Mouse (Mus musculus): ENCODE results near the gene Tmem248. TPM values are rescaled to one million over a fixed set of nuclear protein-coding genes. Genes with fewer than 3 reads are reported as not detected.

Gene Tmem248
- total RNA-seq, 2 experiments from 2014 or later: 42.3 to 43.3 TPM

Other genes starting within 250 kb of the Tmem248 start
- 10 to 100 TPM in 1 of 2 experiments, 1 to 10 TPM in 1; 9.6 to 13.0 TPM for gene Gusb, start 214.0 kb upstream of the Tmem248 start, total RNA-seq (2021)
- gene Asl, start 187.8 kb upstream of the Tmem248 start, total RNA-seq (2021): 10 to 100 TPM; 22.6 to 25.4 TPM
- gene Crcp, start 187.8 kb upstream of the Tmem248 start, total RNA-seq (2021): 10 to 100 TPM; 37.0 to 39.3 TPM
- 10 to 100 TPM; 47.8 to 48.9 TPM for gene Tpst1, start 143.8 kb upstream of the Tmem248 start, total RNA-seq (2021)
- gene Kctd7, start 72.2 kb upstream of the Tmem248 start, total RNA-seq (2021): 10 to 100 TPM; 12.1 to 16.5 TPM
- 10 to 100 TPM; 53.2 TPM for gene Rabgef1, start 45.3 kb upstream of the Tmem248 start, total RNA-seq (2021)
- 10 to 100 TPM; 83.1 to 83.6 TPM for gene Sbds, start 38.4 kb downstream of the Tmem248 start, total RNA-seq (2021)
- 10 to 100 TPM; 16.1 to 16.6 TPM for gene Tyw1, start 38.5 kb downstream of the Tmem248 start, total RNA-seq (2021)
- gene Caln1, start 152.4 kb downstream of the Tmem248 start, total RNA-seq (2021): 100 to 1,000 TPM; 131 to 139 TPM
- gene A330070K13Rik, start 167.6 kb downstream of the Tmem248 start, total RNA-seq (2021): 1 to 10 TPM; 1.4 to 3.8 TPM

Measured in layer of hippocampus, adult 18-20 months (tissue).